Mouse (Mus musculus) intestine, postnatal 0 days (tissue): ENCODE data around the gene Tarm1. TPM values are rescaled to one million over a fixed set of nuclear protein-coding genes. Genes with fewer than 3 reads are reported as not detected.

Experiments used
- ATAC-seq: fragments of 200-750 bp; cut with Nextera tagmentation; 2 replicates; pipeline ENCODE4 v1.8.0; 2017; ENCODE audit warnings: mild to moderate bottlenecking, moderate TSS enrichment, moderate library complexity
- H3K27ac ChIP-seq: fragments of 300-500 bp; sonication (generic); 2 replicates; pipeline ENCODE4 v1.5.1; 2014; ENCODE audit warnings: mild to moderate bottlenecking, low read depth, low read length, moderate library complexity
- H3K27me3 ChIP-seq: fragments of 300-500 bp; sonication (generic); replicated peaks from 2 replicates; pipeline ENCODE4 v1.6.1; 2014; ENCODE audit warnings: low read length, mixed read lengths; ENCODE audit not compliant: control insufficient read depth, insufficient read depth
- H3K36me3 ChIP-seq: fragments of 300-500 bp; sonication (generic); 2 replicates; pipeline ENCODE4 v1.6.1; 2014; ENCODE audit warnings: mild to moderate bottlenecking, moderate library complexity; ENCODE audit not compliant: control insufficient read depth, insufficient read depth
- H3K4me1 ChIP-seq: fragments of 300-500 bp; sonication (generic); replicated peaks from 2 replicates; pipeline ENCODE4 v1.6.1; 2014; ENCODE audit warnings: antibody characterized with exemption, low read length, mixed read lengths; ENCODE audit not compliant: control insufficient read depth, insufficient read depth
- H3K4me2 ChIP-seq: fragments of 300-500 bp; sonication (generic); replicated peaks from 2 replicates; pipeline ENCODE4 v1.6.1; 2014; ENCODE audit warnings: low read depth, mild to moderate bottlenecking, moderate library complexity
- H3K4me3 ChIP-seq: fragments of 300-500 bp; sonication (generic); 2 replicates; pipeline ENCODE4 v1.5.1; 2014; ENCODE audit warnings: low read depth, low read length
- H3K9ac ChIP-seq: fragments of 300-500 bp; sonication (generic); 2 replicates; pipeline ENCODE4 v1.6.1; 2014; ENCODE audit warnings: mild to moderate bottlenecking, low read depth, low read length
- H3K9me3 ChIP-seq: fragments of 300-500 bp; sonication (generic); 2 replicates; pipeline ENCODE4 v1.6.1; 2016; ENCODE audit warnings: mixed run types; ENCODE audit not compliant: control insufficient read depth
- CTCF ChIP-seq: sonication (generic); IDR thresholded peaks from 2 replicates; pipeline ENCODE4 v1.5.1; 2016; ENCODE audit warnings: low read depth, mild to moderate bottlenecking, control low read depth, antibody characterized with exemption, moderate library complexity
- WGBS: fragments of 180-500 bp; shearing (Covaris S2); extraction: QIAGEN DNeasy Blood & Tissue Kit; methylation state at CpG from one replicate; pipeline ENCODE4 v1.1.7; 2014; 5-methylcytosine and 5-hydroxymethylcytosine counted together
- polyA plus RNA-seq: library from polyadenylated mRNA; unstranded; fragments of >200 nt; fragmentation: Nextera tagmentation; extraction: Ambion mirVana; gene quantifications from 2 replicates; pipeline ENCODE4 v1.2.1, GENCODE M21; 2015

The Tarm1 gene
- polyA plus RNA-seq, 1 experiment from 2014 or later, result not detected

DNA sequence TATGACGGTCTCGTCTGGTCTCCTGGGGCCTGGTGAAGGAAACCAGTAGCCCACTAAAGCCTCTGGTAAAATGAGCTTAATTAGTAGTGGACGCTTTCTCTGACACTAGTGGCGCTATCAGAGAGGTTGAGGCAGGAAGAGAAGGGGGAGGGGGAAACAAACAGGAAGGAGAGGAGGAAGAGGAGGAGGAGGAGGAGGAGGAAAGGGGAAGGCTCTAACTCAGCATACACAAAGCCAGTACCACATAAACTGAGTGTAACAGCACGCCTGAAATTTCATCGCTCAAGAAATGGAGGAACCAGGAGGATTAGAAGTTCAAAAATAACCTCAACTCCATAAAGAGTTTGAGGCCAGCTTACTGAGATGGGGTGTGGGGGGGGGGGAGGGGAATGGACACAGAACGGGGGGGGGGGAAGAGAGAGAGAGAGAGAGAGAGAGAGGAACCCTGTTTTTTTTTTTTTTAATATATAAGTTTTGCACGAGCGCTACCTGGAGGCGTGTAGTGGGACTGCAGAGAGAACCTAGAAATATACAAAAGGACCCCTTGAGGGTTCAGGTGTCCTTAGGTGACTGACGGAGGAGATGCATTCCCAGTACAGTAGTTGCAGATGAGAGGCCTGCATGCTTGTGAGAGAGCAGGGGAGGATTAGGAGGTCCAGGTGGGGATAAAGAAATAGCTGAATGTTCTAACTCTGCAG lies 48.8 kb downstream of the Tarm1 start:
- no peak for ATAC-seq
- no peak overlapping the region for H3K9ac ChIP-seq
- no peaks in the 10 kb centered on the region for H3K4me1 ChIP-seq
- TF ChIP-seq CTCF, result peak; percentile 16; the same call in 1 of the 2 replicates
- no peaks in the 10 kb centered on the region for H3K9me3 ChIP-seq
- H3K27ac ChIP-seq, result no peak overlapping the region
- no peaks in the 10 kb centered on the region for H3K27me3 ChIP-seq
- 54% methylated on average over 11 of the region's 11 CpGs for WGBS
- H3K4me3 ChIP-seq, result no peak overlapping the region
- H3K4me2 ChIP-seq, result no peak overlapping the region
- H3K36me3 ChIP-seq, result no peaks in the 10 kb centered on the region

DNA sequence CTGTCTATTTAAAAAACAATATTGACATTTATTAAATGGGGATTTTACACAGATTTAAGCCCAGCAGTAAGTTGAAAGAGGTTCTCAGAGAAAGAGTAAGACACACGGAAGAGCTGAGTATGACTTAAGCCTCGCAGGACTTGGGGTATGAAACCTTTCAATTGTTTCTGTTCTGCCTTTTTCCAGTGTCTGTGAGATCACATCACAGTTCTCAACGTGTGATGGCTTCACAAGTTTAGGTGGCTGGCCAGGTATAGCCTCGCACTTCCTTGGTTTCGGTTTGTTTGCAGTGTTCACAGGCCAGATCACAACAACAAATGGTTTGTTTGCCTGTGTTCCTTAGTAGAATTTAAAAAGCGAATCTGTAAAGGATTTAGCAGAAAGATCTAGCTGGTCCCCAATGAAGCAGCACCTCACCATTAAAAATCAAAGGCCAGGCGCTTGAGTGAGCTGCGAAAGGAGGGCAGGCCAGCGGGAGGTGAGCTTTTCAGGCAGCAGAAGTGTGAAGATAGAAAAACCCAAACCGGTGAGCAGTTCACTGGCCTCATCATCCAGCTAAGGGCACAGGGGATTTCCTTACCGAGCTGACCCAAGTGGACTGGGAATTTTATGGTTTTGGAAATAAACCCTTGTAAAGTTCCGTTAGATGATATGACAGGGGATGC lies 49.5 kb downstream of the Tarm1 start:
- H3K4me1 ChIP-seq, result no peaks in the 10 kb centered on the region
- no peak for TF ChIP-seq CTCF
- H3K4me2 ChIP-seq, result no peak overlapping the region
- H3K4me3 ChIP-seq, result no peak overlapping the region
- H3K27me3 ChIP-seq, result no peaks in the 10 kb centered on the region
- no peak for ATAC-seq
- no peaks in the 10 kb centered on the region for H3K36me3 ChIP-seq
- no peaks in the 10 kb centered on the region for H3K9me3 ChIP-seq
- WGBS, result 57% methylated on average over 12 of the region's 12 CpGs
- no peak overlapping the region for H3K9ac ChIP-seq
- no peak overlapping the region for H3K27ac ChIP-seq

DNA sequence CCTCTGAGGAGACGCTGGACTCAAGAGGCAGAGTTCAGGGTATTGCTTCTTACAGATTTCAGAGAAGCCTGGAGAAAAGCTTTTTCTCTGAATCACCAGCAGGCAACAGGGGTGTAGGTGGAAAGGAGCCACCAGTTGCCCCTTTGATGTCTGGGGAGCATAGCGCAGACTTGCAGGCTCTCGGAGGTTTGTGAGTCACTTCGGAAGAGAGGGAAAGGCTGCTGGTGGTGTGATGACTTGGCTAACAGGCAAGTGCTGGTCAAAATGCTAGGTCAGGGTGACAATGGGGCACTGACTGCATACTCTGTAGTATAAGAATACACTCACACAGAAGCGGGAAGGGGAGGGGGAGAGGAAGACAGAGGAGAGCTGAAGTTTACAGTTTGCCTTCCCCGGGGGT lies 51.3 kb downstream of the Tarm1 start:
- H3K36me3 ChIP-seq, result no peaks in the 10 kb centered on the region
- H3K4me3 ChIP-seq, result no peak overlapping the region
- no peaks in the 10 kb centered on the region for H3K4me1 ChIP-seq
- no peak for ATAC-seq
- no peak for TF ChIP-seq CTCF
- H3K9me3 ChIP-seq, result no peaks in the 10 kb centered on the region
- H3K4me2 ChIP-seq, result no peak overlapping the region
- H3K27me3 ChIP-seq, result no peaks in the 10 kb centered on the region
- H3K9ac ChIP-seq, result no peak overlapping the region
- WGBS, result 20% methylated on average over 6 of the region's 6 CpGs
- no peak overlapping the region for H3K27ac ChIP-seq

DNA sequence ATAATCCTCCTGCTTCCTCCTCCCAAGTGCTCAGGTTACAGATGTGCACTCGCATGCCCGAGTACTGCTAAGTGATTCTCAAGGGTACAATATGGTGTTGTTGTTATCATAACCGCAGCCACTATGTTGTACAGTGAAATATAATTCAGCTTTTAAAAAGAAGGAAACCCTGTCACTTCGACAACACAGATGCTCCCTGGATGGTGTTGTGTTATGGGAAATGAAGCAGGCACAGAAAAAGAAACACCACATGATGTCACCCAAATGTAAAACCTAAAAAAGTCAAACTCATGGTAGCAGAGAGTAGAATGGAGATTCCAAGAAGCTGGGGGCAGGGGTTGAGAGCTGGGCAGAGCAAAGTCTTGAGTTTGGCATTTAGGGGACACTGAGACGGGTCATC lies 51.8 kb downstream of the Tarm1 start:
- Histone ChIP-seq H3K9ac (no peak overlapping the region), H3K27ac (no peak overlapping the region), H3K27me3 (no peaks in the 10 kb centered on the region), H3K4me1 (no peaks in the 10 kb centered on the region), H3K4me2 (no peak overlapping the region), H3K36me3 (no peaks in the 10 kb centered on the region), H3K4me3 (no peak overlapping the region), H3K9me3 (no peaks in the 10 kb centered on the region)
- WGBS, result 63% methylated on average over 5 of the region's 5 CpGs
- no peak for ATAC-seq
- TF ChIP-seq CTCF, result no peak

DNA sequence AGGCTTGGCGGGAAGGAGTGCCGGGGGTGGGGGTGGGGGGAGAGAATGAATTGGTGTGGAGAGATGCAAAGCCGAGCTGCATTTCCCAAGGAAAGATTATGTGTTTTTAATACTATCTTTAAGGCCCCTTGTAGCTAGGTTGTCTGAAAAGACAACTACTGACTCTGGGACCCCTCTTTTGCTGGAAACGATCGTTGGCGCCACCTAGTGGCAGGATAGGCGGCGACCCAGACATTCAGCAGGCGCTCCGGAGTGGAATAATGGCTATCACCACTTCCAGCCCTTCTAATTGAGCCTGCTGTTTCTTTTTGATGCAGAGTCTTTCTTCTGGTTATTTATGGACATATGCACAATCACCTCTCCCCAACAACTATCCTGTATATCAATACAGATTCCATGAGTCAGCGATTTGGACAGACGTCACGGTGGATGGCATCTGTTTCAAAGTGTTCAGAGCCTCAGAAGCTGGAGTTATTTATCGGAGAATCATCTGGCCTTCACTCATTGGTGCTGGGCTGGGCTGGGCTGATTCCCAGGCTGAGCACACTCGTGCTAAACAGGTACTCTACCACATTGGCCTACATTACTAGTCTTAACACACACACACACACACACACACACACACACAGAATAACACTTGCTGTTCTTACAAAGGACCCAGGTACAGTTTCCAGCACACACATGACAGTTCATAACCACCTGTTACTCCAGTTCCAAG lies 53.5 kb downstream of the Tarm1 start:
- 25% methylated on average over 15 of the region's 15 CpGs for WGBS
- Histone ChIP-seq H3K4me2 (no peak overlapping the region), H3K27me3 (no peaks in the 10 kb centered on the region), H3K9ac (no peak overlapping the region), H3K36me3 (no peaks in the 10 kb centered on the region), H3K4me1 (no peaks in the 10 kb centered on the region), H3K9me3 (no peaks in the 10 kb centered on the region), H3K27ac (no peak overlapping the region), H3K4me3 (no peak overlapping the region)
- TF ChIP-seq CTCF, result peak; percentile 82
- no peak for ATAC-seq

DNA sequence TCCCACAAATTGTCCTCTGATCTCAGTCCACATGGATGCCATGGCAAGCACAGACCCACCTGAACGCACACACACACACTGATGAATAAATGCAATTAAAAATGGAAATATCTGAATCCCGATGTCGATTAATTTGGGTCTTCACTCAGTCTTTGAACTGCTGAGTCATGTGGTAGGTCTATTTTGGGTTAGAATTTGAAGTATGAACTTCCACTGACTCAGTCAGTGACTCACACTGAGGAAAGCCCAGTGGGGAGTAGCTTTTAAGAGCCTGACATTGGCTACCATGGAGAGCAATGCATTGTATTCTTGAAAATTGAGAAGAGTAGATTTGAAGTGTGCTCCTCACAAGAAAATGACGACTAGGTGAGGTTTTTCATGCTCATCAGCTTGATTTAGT lies 55.4 kb downstream of the Tarm1 start:
- H3K4me1 ChIP-seq, result no peaks in the 10 kb centered on the region
- 76% methylated on average over 4 of the region's 4 CpGs for WGBS
- no peak for ATAC-seq
- no peak overlapping the region for H3K27ac ChIP-seq
- no peak overlapping the region for H3K4me2 ChIP-seq
- no peak overlapping the region for H3K9ac ChIP-seq
- no peak for TF ChIP-seq CTCF
- no peaks in the 10 kb centered on the region for H3K36me3 ChIP-seq
- H3K27me3 ChIP-seq, result no peaks in the 10 kb centered on the region
- H3K9me3 ChIP-seq, result no peaks in the 10 kb centered on the region
- no peak overlapping the region for H3K4me3 ChIP-seq
